Mouse (Mus musculus): ENCODE measurements around the gene Polr3h.

The Polr3h gene

DNA sequence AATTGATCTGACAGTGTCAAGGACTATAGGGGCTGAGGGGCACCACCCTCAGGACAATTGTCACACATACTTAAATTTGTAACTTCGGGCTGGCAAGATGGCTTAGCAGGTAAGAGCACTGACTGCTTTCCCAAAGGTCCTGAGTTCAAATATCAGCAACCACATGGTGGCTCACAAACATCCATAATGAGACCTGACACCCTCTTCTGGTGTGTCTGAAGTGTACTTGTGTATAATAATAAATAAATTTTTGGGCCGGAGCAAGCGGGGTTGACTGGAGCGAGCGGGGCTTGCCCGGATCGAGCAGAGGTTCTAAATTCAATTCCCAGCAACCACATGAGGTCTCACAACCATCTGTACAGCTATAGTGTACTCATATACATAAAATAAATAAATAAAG lies 85.7 kb downstream of the Polr3h start:
- no peak for DNase-seq

DNA sequence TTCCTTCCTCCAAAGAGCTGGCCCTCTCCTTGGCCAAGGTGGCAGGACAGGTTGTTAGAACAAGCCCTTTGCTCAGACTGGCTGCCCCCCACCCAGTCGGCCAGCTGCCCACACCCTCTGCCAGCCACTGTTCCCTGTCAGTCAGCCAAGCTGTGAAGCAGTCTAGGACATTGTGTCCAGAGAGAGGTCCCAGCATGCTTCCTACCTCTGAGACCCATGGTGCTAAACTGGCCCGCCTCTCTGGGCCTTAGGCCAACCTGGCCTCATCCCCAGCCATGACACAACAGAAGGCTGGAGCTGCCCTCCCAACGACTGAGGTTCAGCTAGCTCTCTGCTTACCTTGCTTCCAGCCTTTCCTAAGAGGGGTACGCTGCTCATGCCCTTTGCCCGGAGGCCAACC lies 86.4 kb downstream of the Polr3h start:
- DNase-seq = peak; percentile 60 to 70

DNA sequence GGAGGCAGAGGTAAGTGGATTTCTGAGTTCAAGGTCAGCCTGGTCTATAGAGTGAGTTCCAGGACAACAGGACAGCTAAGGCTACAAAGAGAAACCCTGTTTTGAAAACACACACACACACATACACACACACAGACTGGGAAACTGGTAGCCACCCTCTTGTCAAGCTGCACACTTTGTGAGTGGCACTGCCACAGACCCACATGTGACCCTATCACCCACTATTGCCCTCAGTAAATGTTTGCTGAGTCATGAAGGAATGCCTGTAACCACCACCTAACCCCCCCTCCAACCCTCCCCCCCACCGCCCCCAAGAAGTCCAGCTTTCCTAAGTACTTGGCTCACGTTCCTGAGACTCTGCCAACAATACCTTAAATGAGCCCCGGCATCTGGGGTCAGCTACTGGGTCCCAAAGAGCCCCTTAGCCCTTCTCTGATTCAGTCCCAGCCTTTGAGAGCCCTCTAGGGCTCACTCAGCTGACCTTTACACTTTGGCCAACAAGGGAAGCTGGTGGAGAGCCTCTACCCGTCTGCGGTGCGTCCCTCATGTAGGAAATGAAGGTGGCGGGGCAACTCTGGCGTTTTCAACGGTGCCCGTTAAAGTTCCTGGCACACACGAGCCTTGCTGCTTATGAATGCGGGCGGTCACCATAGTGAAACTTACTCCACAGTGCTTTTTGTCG lies 87.3 kb downstream of the Polr3h start:
- no peak for DNase-seq

Measured in kidney, postnatal 4 days (tissue).